Mouse (Mus musculus) forebrain, embryonic 11.5 days (tissue): ENCODE results near the gene Gm11037. TPM values are rescaled to one million over a fixed set of nuclear protein-coding genes. Genes with fewer than 3 reads are reported as not detected.
"Not testable (repeated sequence)": the region's sequence is repeated elsewhere in the genome, so short reads cannot be mapped to it uniquely, and the experiment has no call there.

ENCODE experiments used
- ATAC-seq: fragments of 200-750 bp; cut with Nextera tagmentation; replicated peaks from 2 replicates; pipeline ENCODE4 v1.8.0; 2017; ENCODE audit warnings: moderate TSS enrichment; ENCODE audit not compliant: low FRiP score
- DNase-seq: peaks from one replicate; pipeline ENCODE4 v3.0.0-alpha.2; 2017; ENCODE audit warnings: low spot score
- H3K27ac ChIP-seq: fragments of 300-500 bp; sonication (generic); 2 replicates; pipeline ENCODE4 v1.5.1; 2014; ENCODE audit warnings: low read depth, low read length
- H3K27me3 ChIP-seq: fragments of 300-500 bp; sonication (generic); 2 replicates; pipeline ENCODE4 v1.6.1; 2014; ENCODE audit warnings: mild to moderate bottlenecking, low read length, mixed read lengths; ENCODE audit not compliant: control insufficient read depth, insufficient read depth
- H3K36me3 ChIP-seq: fragments of 300-500 bp; sonication (generic); 2 replicates; pipeline ENCODE4 v1.6.1; 2014; ENCODE audit warnings: mild to moderate bottlenecking, low read length, moderate library complexity, mixed read lengths; ENCODE audit not compliant: control insufficient read depth, insufficient read depth
- H3K4me1 ChIP-seq: fragments of 300-500 bp; sonication (generic); replicated peaks from 2 replicates; pipeline ENCODE4 v1.6.1; 2014; ENCODE audit warnings: low read length, mixed read lengths; ENCODE audit not compliant: control insufficient read depth, insufficient read depth
- H3K4me2 ChIP-seq: fragments of 300-500 bp; sonication (generic); 2 replicates; pipeline ENCODE4 v1.6.1; 2014; ENCODE audit warnings: low read depth, mild to moderate bottlenecking, low read length, moderate library complexity, mixed read lengths; ENCODE audit not compliant: severe bottlenecking
- H3K4me3 ChIP-seq: fragments of 300-500 bp; sonication (generic); 2 replicates; pipeline ENCODE4 v1.5.1; 2014; ENCODE audit warnings: low read depth, low read length
- H3K9ac ChIP-seq: fragments of 300-500 bp; sonication (generic); 2 replicates; pipeline ENCODE4 v1.6.1; 2014; ENCODE audit warnings: low read length
- H3K9me3 ChIP-seq: fragments of 300-500 bp; sonication (generic); 2 replicates; pipeline ENCODE4 v1.6.1; 2016; ENCODE audit warnings: low read length, mixed read lengths; ENCODE audit not compliant: control insufficient read depth
- WGBS: fragments of 180-500 bp; shearing (Covaris S2); extraction: QIAGEN DNeasy Blood & Tissue Kit; methylation state at CpG from one replicate; pipeline ENCODE4 v1.1.7; 2014; 5-methylcytosine and 5-hydroxymethylcytosine counted together
- polyA plus RNA-seq: library from polyadenylated mRNA; unstranded; fragments of >200 nt; fragmentation: Nextera tagmentation; extraction: Ambion mirVana; gene quantifications from 2 replicates; pipeline ENCODE4 v1.2.1, GENCODE M21; 2014

Gene Gm11037
- polyA plus RNA-seq, 1 experiment from 2014 or later = not detected

GRCm38 (mm10) chr2:131096101-131096795 lies 37.0 kb upstream of the Gm11037 start:
- WGBS = 20% methylated on average over 9 of the region's 9 CpGs
- no peak overlapping the region for H3K4me2 ChIP-seq
- no peaks in the 10 kb centered on the region for H3K4me1 ChIP-seq
- peak overlapping the region; percentile 50; the same call in 1 of the 2 replicates for H3K27ac ChIP-seq
- DNase-seq = peak; percentile 68
- no peaks in the 10 kb centered on the region for H3K36me3 ChIP-seq
- no peak overlapping the region for H3K4me3 ChIP-seq
- no peaks in the 10 kb centered on the region for H3K27me3 ChIP-seq
- peak; percentile 33 for ATAC-seq
- H3K9ac ChIP-seq = peak overlapping the region; percentile 41; the same call in 1 of the 2 replicates
- H3K9me3 ChIP-seq = no peaks in the 10 kb centered on the region

GRCm38 (mm10) chr2:131097087-131097486 lies 36.2 kb upstream of the Gm11037 start:
- ATAC-seq (no peak), DNase-seq (no peak)
- no peaks in the 10 kb centered on the region for H3K27me3 ChIP-seq
- H3K4me2 ChIP-seq = no peak overlapping the region
- no peaks in the 10 kb centered on the region for H3K9me3 ChIP-seq
- no peaks in the 10 kb centered on the region for H3K36me3 ChIP-seq
- H3K4me1 ChIP-seq = no peaks in the 10 kb centered on the region
- H3K9ac ChIP-seq = no peak overlapping the region
- no peak overlapping the region for H3K27ac ChIP-seq
- H3K4me3 ChIP-seq = no peak overlapping the region
- WGBS = 76% methylated on average over 4 of the region's 4 CpGs

GRCm38 (mm10) chr2:131101530-131101929 lies 31.8 kb upstream of the Gm11037 start:
- Histone ChIP-seq H3K9me3 (no peaks in the 10 kb centered on the region), H3K9ac (no peak overlapping the region), H3K27me3 (no peaks in the 10 kb centered on the region), H3K36me3 (no peaks in the 10 kb centered on the region), H3K4me1 (no peaks in the 10 kb centered on the region), H3K4me3 (no peak overlapping the region), H3K4me2 (no peak overlapping the region), H3K27ac (no peak overlapping the region)
- ATAC-seq = no peak
- WGBS = 45% methylated on average over 3 of the region's 3 CpGs
- DNase-seq = no peak

- no peak overlapping the region for H3K4me2 ChIP-seq
- no peak overlapping the region for H3K4me3 ChIP-seq
- H3K9me3 ChIP-seq = no peaks in the 10 kb centered on the region
- H3K9ac ChIP-seq = no peak overlapping the region
- DNase-seq (no peak), ATAC-seq (no peak)
- no peaks in the 10 kb centered on the region for H3K4me1 ChIP-seq
- no peak overlapping the region for H3K27ac ChIP-seq
- no peaks in the 10 kb centered on the region for H3K27me3 ChIP-seq
- 93% methylated on average over 4 of the region's 4 CpGs for WGBS
- H3K36me3 ChIP-seq = no peaks in the 10 kb centered on the region
Measured at GRCm38 (mm10) chr2:131104021-131104420, 29.3 kb upstream of the Gm11037 start.

GRCm38 (mm10) chr2:131105061-131105460 lies 28.2 kb upstream of the Gm11037 start:
- not testable (repeated sequence) for ATAC-seq, H3K4me1 ChIP-seq, H3K4me3 ChIP-seq, H3K27me3 ChIP-seq, H3K9me3 ChIP-seq, DNase-seq, H3K4me2 ChIP-seq, H3K36me3 ChIP-seq, H3K9ac ChIP-seq, H3K27ac ChIP-seq
- 61% methylated on average over 4 of the region's 4 CpGs for WGBS

GRCm38 (mm10) chr2:131105989-131106388 lies 27.3 kb upstream of the Gm11037 start:
- H3K36me3 ChIP-seq = no peaks in the 10 kb centered on the region
- ATAC-seq (no peak), DNase-seq (no peak)
- H3K9me3 ChIP-seq = no peaks in the 10 kb centered on the region
- no peaks in the 10 kb centered on the region for H3K4me1 ChIP-seq
- H3K4me2 ChIP-seq = no peak overlapping the region
- H3K27me3 ChIP-seq = no peaks in the 10 kb centered on the region
- 91% methylated on average over 5 of the region's 5 CpGs for WGBS
- no peak overlapping the region for H3K9ac ChIP-seq
- no peak overlapping the region for H3K4me3 ChIP-seq
- H3K27ac ChIP-seq = no peak overlapping the region

GRCm38 (mm10) chr2:131118968-131119574 lies 14.2 kb upstream of the Gm11037 start:
- no peaks in the 10 kb centered on the region for H3K36me3 ChIP-seq
- DNase-seq (no peak), ATAC-seq (no peak)
- no peak overlapping the region for H3K27ac ChIP-seq
- H3K9ac ChIP-seq = no peak overlapping the region
- 83% methylated on average over 2 of the region's 2 CpGs for WGBS
- no peak overlapping the region for H3K4me2 ChIP-seq
- H3K27me3 ChIP-seq = no peaks in the 10 kb centered on the region
- H3K4me3 ChIP-seq = no peak overlapping the region
- H3K4me1 ChIP-seq = no peaks in the 10 kb centered on the region
- H3K9me3 ChIP-seq = no peaks in the 10 kb centered on the region

- Histone ChIP-seq H3K4me3 (no peak overlapping the region), H3K27ac (no peak overlapping the region), H3K9ac (no peak overlapping the region), H3K4me1 (peaks cover 9% of the 10 kb centered on the region; the same call in 1 of the 2 replicates), H3K9me3 (no peaks in the 10 kb centered on the region), H3K27me3 (no peaks in the 10 kb centered on the region), H3K4me2 (no peak overlapping the region), H3K36me3 (no peaks in the 10 kb centered on the region)
- ATAC-seq (no peak), DNase-seq (no peak)
- WGBS = 83% methylated on average over 3 of the region's 3 CpGs
Measured at GRCm38 (mm10) chr2:131124166-131124565, 9.1 kb upstream of the Gm11037 start.
